Mouse (Mus musculus) fat pad, adult 2 months (tissue): ENCODE data around the gene Sqstm1.

Experiments used
- DNase-seq: peaks from one replicate; pipeline ENCODE4 v3.0.0-alpha.2; 2011; ENCODE audit warnings: low read depth, low spot score; ENCODE audit errors: extremely low read depth

Gene Sqstm1

GRCm38 (mm10) chr11:50210505-50211151 is at the start of gene Sqstm1, which contains the start of gene Mgat4b:
Sqstm1 (minus strand) TSS chr11:50210827.
Mgat4b (plus strand) TSS chr11:50210890.
- DNase-seq: no peak

- no peak for DNase-seq
These were observed 47.7 kb upstream of the Sqstm1 start for GRCm38 (mm10) chr11:50258310-50258709.

- no peak for DNase-seq
These were observed 46.0 kb upstream of the Sqstm1 start for GRCm38 (mm10) chr11:50256615-50257014.

- DNase-seq: no peak
These were observed 43.5 kb upstream of the Sqstm1 start for GRCm38 (mm10) chr11:50254010-50254580.

GRCm38 (mm10) chr11:50253393-50253792 is 42.8 kb upstream of the Sqstm1 start:
- no peak for DNase-seq

GRCm38 (mm10) chr11:50252684-50253265 is 42.1 kb upstream of the Sqstm1 start:
- DNase-seq: no peak

GRCm38 (mm10) chr11:50252166-50252565 is 41.5 kb upstream of the Sqstm1 start:
- DNase-seq: no peak

GRCm38 (mm10) chr11:50248473-50249171 is 38.0 kb upstream of the Sqstm1 start:
- no peak for DNase-seq

GRCm38 (mm10) chr11:50245269-50245668 is 34.6 kb upstream of the Sqstm1 start:
- no peak for DNase-seq

GRCm38 (mm10) chr11:50243926-50244325 is 33.3 kb upstream of the Sqstm1 start:
- no peak for DNase-seq

- no peak for DNase-seq
These were observed 29.7 kb upstream of the Sqstm1 start for GRCm38 (mm10) chr11:50240235-50240911.

- no peak for DNase-seq
These were observed 28.5 kb upstream of the Sqstm1 start for GRCm38 (mm10) chr11:50238821-50239791.

GRCm38 (mm10) chr11:50238324-50238723 is 27.7 kb upstream of the Sqstm1 start, which contains the start of gene Ltc4s:
Ltc4s (minus strand) TSS chr11:50238616.
- no peak for DNase-seq

GRCm38 (mm10) chr11:50236937-50237835 is 26.6 kb upstream of the Sqstm1 start:
- no peak for DNase-seq

- no peak for DNase-seq
These were observed 25.9 kb upstream of the Sqstm1 start for GRCm38 (mm10) chr11:50236540-50236936.

- DNase-seq: no peak
These were observed 24.0 kb upstream of the Sqstm1 start for GRCm38 (mm10) chr11:50234606-50235005.

- no peak for DNase-seq
These were observed 23.4 kb upstream of the Sqstm1 start for GRCm38 (mm10) chr11:50233993-50234392.

GRCm38 (mm10) chr11:50233022-50233421 is 22.4 kb upstream of the Sqstm1 start:
- no peak for DNase-seq

- DNase-seq: no peak
These were observed 20.8 kb upstream of the Sqstm1 start for GRCm38 (mm10) chr11:50231411-50231810.
